Mouse (Mus musculus) intestine, postnatal 0 days (tissue): ENCODE measurements at regions not wholly inside any gene's neighbourhood (a gene's known extent, or its start where the extent isn't known, plus 50 kb on each side); places are given as distances from the start of the nearest gene placed in this dataset.

ENCODE experiments used
- ATAC-seq: fragments of 200-750 bp; cut with Nextera tagmentation; 2 replicates; pipeline ENCODE4 v1.8.0; 2017; ENCODE audit warnings: mild to moderate bottlenecking, moderate TSS enrichment, moderate library complexity
- H3K27ac ChIP-seq: fragments of 300-500 bp; sonication (generic); 2 replicates; pipeline ENCODE4 v1.5.1; 2014; ENCODE audit warnings: mild to moderate bottlenecking, low read depth, low read length, moderate library complexity
- H3K27me3 ChIP-seq: fragments of 300-500 bp; sonication (generic); replicated peaks from 2 replicates; pipeline ENCODE4 v1.6.1; 2014; ENCODE audit warnings: low read length, mixed read lengths; ENCODE audit not compliant: control insufficient read depth, insufficient read depth
- H3K36me3 ChIP-seq: fragments of 300-500 bp; sonication (generic); 2 replicates; pipeline ENCODE4 v1.6.1; 2014; ENCODE audit warnings: mild to moderate bottlenecking, moderate library complexity; ENCODE audit not compliant: control insufficient read depth, insufficient read depth
- H3K4me1 ChIP-seq: fragments of 300-500 bp; sonication (generic); replicated peaks from 2 replicates; pipeline ENCODE4 v1.6.1; 2014; ENCODE audit warnings: antibody characterized with exemption, low read length, mixed read lengths; ENCODE audit not compliant: control insufficient read depth, insufficient read depth
- H3K4me2 ChIP-seq: fragments of 300-500 bp; sonication (generic); replicated peaks from 2 replicates; pipeline ENCODE4 v1.6.1; 2014; ENCODE audit warnings: low read depth, mild to moderate bottlenecking, moderate library complexity
- H3K4me3 ChIP-seq: fragments of 300-500 bp; sonication (generic); 2 replicates; pipeline ENCODE4 v1.5.1; 2014; ENCODE audit warnings: low read depth, low read length
- H3K9ac ChIP-seq: fragments of 300-500 bp; sonication (generic); 2 replicates; pipeline ENCODE4 v1.6.1; 2014; ENCODE audit warnings: mild to moderate bottlenecking, low read depth, low read length
- H3K9me3 ChIP-seq: fragments of 300-500 bp; sonication (generic); 2 replicates; pipeline ENCODE4 v1.6.1; 2016; ENCODE audit warnings: mixed run types; ENCODE audit not compliant: control insufficient read depth
- CTCF ChIP-seq: sonication (generic); IDR thresholded peaks from 2 replicates; pipeline ENCODE4 v1.5.1; 2016; ENCODE audit warnings: low read depth, mild to moderate bottlenecking, control low read depth, antibody characterized with exemption, moderate library complexity
- WGBS: fragments of 180-500 bp; shearing (Covaris S2); extraction: QIAGEN DNeasy Blood & Tissue Kit; methylation state at CpG from one replicate; pipeline ENCODE4 v1.1.7; 2014; 5-methylcytosine and 5-hydroxymethylcytosine counted together

DNA sequence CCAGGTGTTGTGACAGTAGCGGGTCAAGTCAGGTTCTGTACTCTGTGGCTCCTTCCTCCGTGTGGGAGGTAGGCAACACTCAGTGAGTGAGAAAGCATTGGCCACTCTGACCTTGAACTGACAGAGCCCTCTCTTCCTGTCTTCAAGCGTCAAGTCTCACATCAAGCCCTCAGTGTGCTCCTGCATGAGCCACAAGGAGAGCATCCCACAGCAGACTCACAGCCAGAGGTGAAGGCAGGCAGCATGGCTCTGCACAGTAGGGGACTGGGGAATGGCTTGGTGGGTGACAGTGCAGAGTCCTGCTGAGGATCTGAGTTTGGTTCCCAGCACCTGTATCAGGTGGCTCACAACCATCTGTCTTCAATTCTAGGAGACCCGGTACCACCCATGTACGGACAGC lies 226.4 kb upstream of the 3110018I06Rik start:
- no peak for TF ChIP-seq CTCF
- ATAC-seq, result no peak
- Histone ChIP-seq H3K4me3 (no peak overlapping the region), H3K36me3 (no peaks in the 10 kb centered on the region), H3K4me1 (no peaks in the 10 kb centered on the region), H3K27ac (no peak overlapping the region), H3K9me3 (no peaks in the 10 kb centered on the region), H3K27me3 (no peaks in the 10 kb centered on the region), H3K9ac (no peak overlapping the region), H3K4me2 (no peak overlapping the region)
- WGBS, result 83% methylated on average over 5 of the region's 5 CpGs

DNA sequence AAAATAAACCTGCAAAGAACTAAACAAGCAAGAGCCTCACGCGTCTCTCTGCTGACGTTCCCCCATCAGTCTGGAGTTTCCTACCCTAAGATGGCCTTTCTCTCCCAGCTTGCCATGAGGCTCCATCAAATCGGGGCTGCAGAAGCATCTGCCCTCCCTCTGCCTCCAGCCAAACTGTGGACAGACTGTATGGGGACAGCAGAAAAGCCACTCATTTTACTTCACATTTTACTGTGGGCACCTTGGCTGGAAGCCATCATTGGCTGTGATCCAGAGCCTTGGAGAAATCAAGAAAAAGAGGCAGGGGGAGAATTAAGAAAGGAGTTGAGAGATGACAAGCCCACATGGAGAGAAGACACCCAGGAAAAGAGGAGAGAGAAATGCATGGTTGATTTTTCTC lies 225.9 kb upstream of the 3110018I06Rik start:
- Histone ChIP-seq H3K27ac (no peak overlapping the region), H3K9ac (no peak overlapping the region), H3K36me3 (no peaks in the 10 kb centered on the region), H3K4me2 (no peak overlapping the region), H3K4me1 (no peaks in the 10 kb centered on the region), H3K4me3 (no peak overlapping the region), H3K9me3 (no peaks in the 10 kb centered on the region), H3K27me3 (no peaks in the 10 kb centered on the region)
- no peak for TF ChIP-seq CTCF
- 76% methylated on average over 4 of the region's 4 CpGs for WGBS
- no peak for ATAC-seq

DNA sequence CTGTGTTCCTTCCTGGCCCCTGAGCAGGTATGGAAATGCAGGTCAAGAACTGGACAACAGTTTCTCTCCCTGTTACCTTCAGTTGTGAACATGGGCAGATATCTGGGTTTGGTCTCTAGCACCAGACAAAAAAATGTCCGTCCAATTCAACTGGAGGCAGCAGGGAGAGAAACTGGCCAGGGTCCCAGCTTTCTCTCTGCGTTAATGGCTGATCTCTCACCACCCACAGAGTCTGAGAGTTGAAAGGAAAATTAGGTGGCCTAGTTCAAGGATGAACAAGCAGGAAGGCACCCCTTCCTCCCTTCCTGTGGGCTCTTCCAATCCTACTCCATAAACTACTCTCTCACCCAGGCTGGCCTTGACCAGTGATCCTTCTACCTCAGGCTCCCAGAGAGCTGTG lies 221.7 kb upstream of the 3110018I06Rik start:
- Histone ChIP-seq H3K27ac (no peak overlapping the region), H3K4me2 (no peak overlapping the region), H3K27me3 (no peaks in the 10 kb centered on the region), H3K36me3 (no peaks in the 10 kb centered on the region), H3K9ac (no peak overlapping the region), H3K9me3 (no peaks in the 10 kb centered on the region), H3K4me3 (no peak overlapping the region), H3K4me1 (no peaks in the 10 kb centered on the region)
- no peak for ATAC-seq
- 71% methylated on average over 2 of the region's 2 CpGs for WGBS
- no peak for TF ChIP-seq CTCF

DNA sequence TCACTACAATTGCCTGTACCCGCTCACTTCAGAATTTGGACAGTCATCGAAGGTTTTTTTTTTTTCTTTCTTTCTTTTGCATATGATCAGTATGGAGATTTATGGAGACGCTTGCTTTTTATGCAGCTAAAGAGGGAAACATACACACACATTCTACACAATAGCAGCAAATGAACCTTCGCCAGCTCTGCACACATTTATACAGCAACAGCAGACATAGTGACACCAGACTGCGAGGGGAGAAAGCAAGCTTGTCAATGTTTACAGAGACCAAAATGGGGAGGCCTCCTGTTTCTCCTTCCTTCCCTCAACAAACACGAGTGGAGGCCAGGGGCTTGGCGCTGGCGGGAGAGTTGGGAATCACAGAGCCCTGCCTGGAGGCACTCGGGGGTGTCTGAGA lies 202.8 kb upstream of the 3110018I06Rik start:
- no peak for ATAC-seq
- H3K27ac ChIP-seq, result no peak overlapping the region
- H3K9me3 ChIP-seq, result no peaks in the 10 kb centered on the region
- 60% methylated on average over 9 of the region's 9 CpGs for WGBS
- no peak overlapping the region for H3K4me2 ChIP-seq
- no peak for TF ChIP-seq CTCF
- no peaks in the 10 kb centered on the region for H3K27me3 ChIP-seq
- H3K36me3 ChIP-seq, result no peaks in the 10 kb centered on the region
- H3K4me3 ChIP-seq, result no peak overlapping the region
- H3K9ac ChIP-seq, result no peak overlapping the region
- no peaks in the 10 kb centered on the region for H3K4me1 ChIP-seq

DNA sequence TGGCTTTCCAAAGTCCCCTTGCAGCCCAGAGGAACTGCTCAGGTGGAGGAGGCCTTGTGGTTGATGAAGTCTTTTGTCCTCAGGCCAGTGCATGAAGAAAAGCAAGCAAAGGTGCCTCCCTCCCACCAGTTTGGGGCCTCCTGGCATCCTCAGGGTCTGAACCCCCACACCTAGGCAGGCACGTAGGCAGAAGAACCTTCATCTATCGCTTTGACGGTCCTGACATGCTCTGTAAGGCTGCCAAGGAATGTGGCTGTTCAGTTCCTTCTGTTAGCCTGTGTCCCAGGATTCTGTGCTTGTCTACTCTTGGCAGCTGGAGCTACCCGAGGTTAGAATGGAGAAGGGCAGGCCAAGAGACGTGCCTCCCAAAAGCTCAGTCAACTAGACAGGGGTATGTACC lies 197.1 kb upstream of the 3110018I06Rik start:
- no peak for ATAC-seq
- Histone ChIP-seq H3K9ac (no peak overlapping the region), H3K36me3 (no peaks in the 10 kb centered on the region), H3K27ac (no peak overlapping the region), H3K27me3 (no peaks in the 10 kb centered on the region), H3K4me3 (no peak overlapping the region), H3K4me1 (no peaks in the 10 kb centered on the region), H3K9me3 (no peaks in the 10 kb centered on the region), H3K4me2 (no peak overlapping the region)
- no peak for TF ChIP-seq CTCF
- 81% methylated on average over 5 of the region's 5 CpGs for WGBS

DNA sequence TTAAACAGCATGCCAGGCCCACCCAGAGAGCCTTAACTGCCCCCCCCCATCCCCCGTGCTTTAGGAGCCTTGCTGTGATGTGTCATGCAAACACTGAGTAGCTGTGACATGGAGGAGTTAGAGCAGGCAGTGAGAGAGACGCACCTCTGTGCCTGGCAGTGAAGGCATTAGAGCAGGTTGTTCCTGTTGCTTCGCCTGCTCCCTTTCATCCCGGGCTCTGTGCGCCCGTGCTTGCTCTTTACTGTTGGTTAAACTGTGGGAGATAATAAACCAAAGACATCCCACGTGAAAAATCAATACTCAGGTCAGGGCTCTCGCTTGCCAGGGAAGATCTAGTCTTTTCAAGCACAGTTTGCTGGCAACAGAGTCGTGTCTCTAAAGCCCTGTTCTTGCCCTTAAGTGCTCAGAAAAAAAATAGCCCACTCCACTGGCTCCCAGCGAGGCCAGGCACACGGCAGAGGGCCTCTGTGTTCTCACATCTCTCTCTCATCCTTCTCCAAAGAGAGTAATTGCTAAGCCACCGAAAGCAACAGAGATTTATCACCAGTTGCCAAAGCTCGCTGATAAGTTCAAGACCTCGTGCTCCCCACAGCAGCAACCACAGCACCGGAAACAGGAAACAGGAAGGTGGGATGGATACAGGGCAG lies 181.2 kb upstream of the 3110018I06Rik start:
- no peaks in the 10 kb centered on the region for H3K27me3 ChIP-seq

DNA sequence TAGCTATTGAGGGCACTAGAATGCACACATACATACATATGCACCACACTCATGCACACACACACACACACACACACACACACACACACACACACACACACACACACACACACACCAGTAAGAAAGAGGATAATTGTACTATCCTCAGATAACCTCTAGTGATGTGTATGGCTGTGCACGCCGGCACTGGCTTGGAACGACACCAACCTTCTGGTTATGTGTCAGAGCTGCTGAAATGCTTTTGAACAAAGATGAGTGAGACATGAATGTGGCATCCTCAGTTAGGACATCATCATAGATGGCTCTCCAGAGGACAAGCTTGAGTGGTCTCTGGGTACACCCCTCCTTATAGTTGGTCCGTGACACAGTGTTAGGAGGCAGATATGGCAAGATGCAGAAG lies 173.0 kb upstream of the 3110018I06Rik start:
- H3K9ac ChIP-seq, result no peak overlapping the region
- H3K9me3 ChIP-seq, result no peaks in the 10 kb centered on the region
- TF ChIP-seq CTCF, result no peak
- H3K4me2 ChIP-seq, result no peak overlapping the region
- no peak overlapping the region for H3K27ac ChIP-seq
- no peaks in the 10 kb centered on the region for H3K27me3 ChIP-seq
- 94% methylated on average over 4 of the region's 4 CpGs for WGBS
- H3K4me1 ChIP-seq, result no peaks in the 10 kb centered on the region
- no peak overlapping the region for H3K4me3 ChIP-seq
- no peaks in the 10 kb centered on the region for H3K36me3 ChIP-seq
- ATAC-seq, result no peak

More for the DNA sequence above, 181.2 kb upstream of the 3110018I06Rik start:
- Histone ChIP-seq H3K4me2 (no peak overlapping the region), H3K4me3 (no peak overlapping the region), H3K4me1 (no peaks in the 10 kb centered on the region), H3K9ac (no peak overlapping the region), H3K36me3 (no peaks in the 10 kb centered on the region), H3K27ac (no peak overlapping the region), H3K9me3 (no peaks in the 10 kb centered on the region)
- ATAC-seq, result no peak
- TF ChIP-seq CTCF, result no peak
- 13% methylated on average over 15 of the region's 15 CpGs for WGBS
